Mouse (Mus musculus) ES-E14 (cell line): ENCODE measurements around the gene Ppil3.

Experiments
- CHD2 ChIP-seq: IDR thresholded peaks from 2 replicates; pipeline ENCODE4 v1.6.1; 2014; ENCODE audit warnings: mild to moderate bottlenecking, low read depth, low read length, inconsistent platforms
- HCFC1 ChIP-seq: IDR thresholded peaks from 2 replicates; pipeline ENCODE4 v1.6.1; 2012; ENCODE audit warnings: low read length, inconsistent platforms, borderline replicate concordance; ENCODE audit not compliant: insufficient read depth
- MAFK ChIP-seq: IDR thresholded peaks from 2 replicates; pipeline ENCODE4 v1.6.1; 2014; ENCODE audit warnings: mild to moderate bottlenecking, low read depth, low read length, inconsistent platforms; ENCODE audit not compliant: insufficient read depth
- ZC3H11A ChIP-seq: IDR thresholded peaks from 2 replicates; pipeline ENCODE4 v1.6.1; 2012; ENCODE audit warnings: low read depth, mild to moderate bottlenecking, inconsistent platforms, low read length, borderline replicate concordance
- ZNF384 ChIP-seq: IDR thresholded peaks from 2 replicates; pipeline ENCODE4 v1.6.1; 2012; ENCODE audit warnings: low read depth, low read length, inconsistent platforms

DNA sequence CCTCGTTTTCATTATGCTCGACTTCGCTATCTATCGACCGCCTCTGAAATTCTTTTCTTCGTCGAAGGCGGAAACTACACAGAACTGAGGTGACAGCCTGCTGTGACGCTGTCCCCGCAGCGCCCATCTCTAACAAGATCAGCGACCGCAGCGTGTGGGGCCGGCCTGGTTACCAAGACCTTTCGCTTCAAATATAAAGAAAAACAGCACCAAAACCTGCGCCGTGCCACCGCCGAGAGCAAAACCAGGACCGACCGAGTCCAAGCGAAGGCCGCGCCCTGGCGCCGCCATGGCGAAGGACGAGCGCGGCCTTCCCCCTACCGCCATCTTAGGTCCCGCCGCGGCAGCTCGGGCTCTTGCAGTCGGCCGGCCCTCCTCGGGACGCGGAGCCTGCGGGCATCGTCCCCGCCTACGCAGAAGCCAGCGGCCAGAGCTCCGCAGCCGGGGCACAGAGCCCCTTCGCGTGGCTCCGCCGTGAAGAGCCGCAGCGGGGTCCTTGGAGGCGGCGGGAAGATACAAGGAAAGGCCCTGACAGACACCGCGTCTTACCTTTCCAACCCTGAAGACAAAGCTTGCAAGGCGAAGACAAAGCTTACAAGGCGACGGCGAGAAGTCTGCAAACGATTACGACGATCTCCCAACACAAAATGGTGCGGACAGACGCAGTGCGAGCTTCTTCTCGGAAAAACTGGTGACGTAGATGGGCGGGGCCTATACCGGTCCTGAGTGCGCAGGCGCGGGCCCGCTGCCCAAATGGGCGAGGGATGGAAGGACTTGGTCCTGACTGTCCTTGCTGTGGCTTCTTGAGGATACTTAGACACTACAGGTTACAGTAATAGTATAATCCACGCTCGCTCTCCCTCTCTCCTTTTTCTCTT is 21.7 kb downstream of the Ppil3 start, which contains the start of gene Clk1:
- 0 out of 2 replicates have a peak, but pooled peaks have one; percentile 12 for TF ChIP-seq MAFK
- TF ChIP-seq ZC3H11A, result no peak; the same call in 1 of the 2 replicates
- TF ChIP-seq ZNF384, result no peak
- TF ChIP-seq CHD2, result no peak
- TF ChIP-seq HCFC1, result peak; percentile 63
